Mouse (Mus musculus) hindbrain, postnatal 0 days (tissue): Measurements from ENCODE around the gene Esr1. TPM values are rescaled to one million over a fixed set of nuclear protein-coding genes. Genes with fewer than 3 reads are reported as not detected.

ENCODE experiments used
- ATAC-seq: fragments of 200-750 bp; cut with Nextera tagmentation; 2 replicates; pipeline ENCODE4 v1.8.0; 2017; ENCODE audit warnings: mild to moderate bottlenecking, moderate TSS enrichment, moderate library complexity
- DNase-seq: peaks from one replicate; pipeline ENCODE4 v3.0.0-alpha.2; 2015; ENCODE audit warnings: low spot score
- H3K27ac ChIP-seq: fragments of 300-500 bp; sonication (generic); 2 replicates; pipeline ENCODE4 v1.5.1; 2014; ENCODE audit warnings: mild to moderate bottlenecking
- H3K27me3 ChIP-seq: fragments of 300-500 bp; sonication (generic); 2 replicates; pipeline ENCODE4 v1.6.1; 2014; ENCODE audit warnings: low read length, mixed read lengths; ENCODE audit not compliant: insufficient read depth
- H3K36me3 ChIP-seq: fragments of 300-500 bp; sonication (generic); 2 replicates; pipeline ENCODE4 v1.6.1; 2014; ENCODE audit warnings: low read length, mixed read lengths; ENCODE audit not compliant: insufficient read depth
- H3K4me1 ChIP-seq: fragments of 300-500 bp; sonication (generic); 2 replicates; pipeline ENCODE4 v1.6.1; 2014; ENCODE audit warnings: antibody characterized with exemption, low read length, mixed read lengths; ENCODE audit not compliant: insufficient read depth
- H3K4me2 ChIP-seq: fragments of 300-500 bp; sonication (generic); 2 replicates; pipeline ENCODE4 v1.6.1; 2014; ENCODE audit warnings: low read depth, mild to moderate bottlenecking, low read length, moderate library complexity, mixed read lengths
- H3K4me3 ChIP-seq: fragments of 300-500 bp; sonication (generic); 2 replicates; pipeline ENCODE4 v1.5.1; 2014; ENCODE audit warnings: low read length
- H3K9ac ChIP-seq: fragments of 300-500 bp; sonication (generic); replicated peaks from 2 replicates; pipeline ENCODE4 v1.6.1; 2014; ENCODE audit warnings: mild to moderate bottlenecking, low read length, moderate library complexity, mixed read lengths
- H3K9me3 ChIP-seq: fragments of 300-500 bp; sonication (generic); 2 replicates; pipeline ENCODE4 v1.6.1; 2016; ENCODE audit warnings: low read length, mixed read lengths
- CTCF ChIP-seq: IDR thresholded peaks from 2 replicates; pipeline ENCODE4 v1.5.1; 2016; ENCODE audit warnings: antibody characterized with exemption, control low read depth, low read depth
- WGBS: fragments of 180-500 bp; shearing (Covaris S2); extraction: QIAGEN DNeasy Blood & Tissue Kit; methylation state at CpG from one replicate; pipeline ENCODE4 v1.1.7; 2014; 5-methylcytosine and 5-hydroxymethylcytosine counted together
- polyA plus RNA-seq: library from polyadenylated mRNA; unstranded; fragments of >200 nt; fragmentation: Nextera tagmentation; extraction: Ambion mirVana; gene quantifications from 2 replicates; pipeline ENCODE4 v1.2.1, GENCODE M21; 2015
- total RNA-seq: library from RNA; depleted of rRNA; stranded (reverse); fragments of >200 nt; gene quantifications from 2 replicates; pipeline ENCODE4 v1.2.3, GENCODE M21; 2014

Esr1 gene
- total and polyA plus RNA-seq, 2 experiments from 2014 or later = 0.58 to 0.63 TPM

DNA sequence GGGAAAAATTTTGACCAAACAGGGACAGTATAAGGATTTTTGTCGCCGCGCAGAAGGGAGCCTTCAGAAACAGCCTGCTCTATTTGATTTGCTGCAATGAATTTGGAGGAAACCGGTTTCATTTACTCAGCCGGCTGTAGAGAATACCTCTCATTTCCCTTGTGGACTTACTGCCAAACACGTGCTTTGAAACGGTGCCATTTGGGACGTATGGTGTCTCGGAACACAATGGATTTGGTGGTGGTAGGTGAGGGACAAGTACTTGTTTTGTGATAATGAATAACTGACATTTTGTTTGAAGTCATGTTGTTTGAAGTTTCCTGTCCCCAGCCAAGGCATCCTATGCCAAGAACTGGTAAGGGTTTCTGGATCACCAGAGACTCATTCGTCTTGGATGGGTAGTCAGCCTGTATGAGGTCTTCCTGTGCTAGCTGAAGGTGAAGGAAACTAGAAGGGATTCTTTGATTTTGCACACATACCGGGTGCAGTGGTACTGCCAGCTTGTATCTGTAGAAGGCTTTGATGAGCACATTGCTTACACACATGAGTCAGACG, 72.4 kb downstream of the Esr1 start:
- no peaks in the 10 kb centered on the region for H3K4me1 ChIP-seq
- no peak overlapping the region for H3K27ac ChIP-seq
- ATAC-seq (no peak), DNase-seq (no peak)
- no peak for TF ChIP-seq CTCF
- H3K9ac ChIP-seq = no peak overlapping the region
- H3K4me2 ChIP-seq = no peak overlapping the region
- H3K9me3 ChIP-seq = no peaks in the 10 kb centered on the region
- H3K36me3 ChIP-seq = no peaks in the 10 kb centered on the region
- no peaks in the 10 kb centered on the region for H3K27me3 ChIP-seq
- no peak overlapping the region for H3K4me3 ChIP-seq
- 91% methylated on average over 12 of the region's 12 CpGs for WGBS

DNA sequence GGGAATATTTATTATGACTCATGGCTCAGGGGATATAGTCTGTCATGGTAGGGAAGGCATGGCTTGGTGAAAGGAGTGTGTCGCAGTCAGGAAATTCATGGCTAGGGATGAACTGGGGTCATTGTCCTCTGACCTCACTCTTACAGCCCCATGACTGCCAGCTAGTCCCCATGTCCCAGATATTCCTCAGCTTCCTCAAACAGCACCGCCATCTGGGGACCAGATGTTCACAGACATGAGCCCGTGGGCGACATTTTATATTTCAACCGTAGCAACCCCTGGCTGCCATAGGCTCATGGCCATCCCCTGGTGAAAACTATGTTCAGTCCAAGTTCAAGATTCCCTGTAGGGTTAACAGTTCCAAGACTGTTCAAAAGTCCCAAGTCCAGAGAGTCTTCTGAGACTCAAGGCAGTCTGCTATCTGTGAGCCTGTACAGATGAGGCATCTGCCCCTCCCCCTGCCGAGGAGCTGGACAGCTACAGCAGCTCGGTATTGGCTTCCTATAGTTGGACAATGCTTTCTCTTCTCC, 83.0 kb downstream of the Esr1 start:
- WGBS = 86% methylated on average over 7 of the region's 7 CpGs
- ATAC-seq = no peak

DNA sequence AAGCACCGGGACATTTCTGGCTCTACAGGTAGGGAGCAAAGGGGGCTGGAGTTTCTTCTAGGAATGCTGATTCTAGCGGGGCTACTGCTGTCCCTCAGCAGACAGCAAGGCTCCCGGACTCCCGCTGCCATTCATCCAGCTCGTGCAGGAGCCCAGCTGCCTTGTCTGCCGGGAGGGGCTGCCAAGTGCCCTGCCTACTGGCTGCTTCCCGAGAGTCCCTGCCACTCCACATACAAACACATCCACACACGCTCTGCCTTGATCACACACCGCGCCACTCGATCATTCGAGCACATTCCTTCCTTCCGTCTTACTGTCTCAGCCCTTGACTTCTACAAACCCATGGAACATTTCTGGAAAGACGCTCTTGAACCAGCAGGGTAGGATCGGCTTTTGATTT, 98.5 kb downstream of the Esr1 start:
- DNase-seq (peak; percentile 70), ATAC-seq (peak; percentile 43)
- no peak overlapping the region for H3K27ac ChIP-seq
- H3K9ac ChIP-seq = no peak overlapping the region; the same call in 1 of the 2 replicates
- H3K36me3 ChIP-seq = no peaks in the 10 kb centered on the region
- TF ChIP-seq CTCF = no peak
- H3K27me3 ChIP-seq = peaks cover 4% of the 10 kb centered on the region; the same call in 1 of the 2 replicates
- no peaks in the 10 kb centered on the region; the same call in 1 of the 2 replicates for H3K4me1 ChIP-seq
- WGBS = 2% methylated on average over 15 of the region's 15 CpGs
- H3K4me2 ChIP-seq = peak overlapping the region; percentile 65
- no peaks in the 10 kb centered on the region for H3K9me3 ChIP-seq
- peak overlapping the region; percentile 31 for H3K4me3 ChIP-seq

More for the DNA sequence above, 83.0 kb downstream of the Esr1 start:
- no peak for DNase-seq
- Histone ChIP-seq H3K27me3 (no peaks in the 10 kb centered on the region), H3K9ac (no peak overlapping the region), H3K27ac (no peak overlapping the region), H3K4me2 (no peak overlapping the region), H3K4me3 (no peak overlapping the region), H3K36me3 (no peaks in the 10 kb centered on the region), H3K4me1 (no peaks in the 10 kb centered on the region), H3K9me3 (no peaks in the 10 kb centered on the region)
- TF ChIP-seq CTCF = no peak

DNA sequence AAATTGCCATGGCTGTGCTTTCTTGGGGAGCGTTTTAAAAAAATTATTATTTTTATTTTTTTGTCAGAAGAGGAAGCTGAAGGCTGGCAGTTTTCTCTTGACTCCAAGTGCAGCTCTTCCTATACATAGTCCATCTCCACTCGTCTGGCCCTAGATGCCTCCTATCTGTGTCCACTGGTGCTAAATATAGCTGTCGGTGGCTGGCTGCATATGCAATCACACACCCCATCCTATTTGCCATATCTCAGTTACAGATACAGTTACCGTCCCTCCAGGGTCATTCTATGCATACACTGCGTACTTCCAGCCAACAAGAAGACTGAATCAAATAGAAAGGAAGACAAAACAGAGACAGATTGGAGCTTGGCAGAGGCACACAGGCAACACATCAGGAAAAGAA, 100.0 kb downstream of the Esr1 start:
- Histone ChIP-seq H3K4me1 (no peaks in the 10 kb centered on the region; the same call in 1 of the 2 replicates), H3K4me2 (peak overlapping the region; percentile 96), H3K4me3 (no peak overlapping the region; the same call in 1 of the 2 replicates), H3K27ac (no peak overlapping the region), H3K9ac (no peak overlapping the region), H3K27me3 (peaks cover 4% of the 10 kb centered on the region; the same call in 1 of the 2 replicates), H3K36me3 (no peaks in the 10 kb centered on the region), H3K9me3 (no peaks in the 10 kb centered on the region)
- ATAC-seq (no peak), DNase-seq (no peak)
- no peak for TF ChIP-seq CTCF
- 49% methylated on average over 5 of the region's 5 CpGs for WGBS

DNA sequence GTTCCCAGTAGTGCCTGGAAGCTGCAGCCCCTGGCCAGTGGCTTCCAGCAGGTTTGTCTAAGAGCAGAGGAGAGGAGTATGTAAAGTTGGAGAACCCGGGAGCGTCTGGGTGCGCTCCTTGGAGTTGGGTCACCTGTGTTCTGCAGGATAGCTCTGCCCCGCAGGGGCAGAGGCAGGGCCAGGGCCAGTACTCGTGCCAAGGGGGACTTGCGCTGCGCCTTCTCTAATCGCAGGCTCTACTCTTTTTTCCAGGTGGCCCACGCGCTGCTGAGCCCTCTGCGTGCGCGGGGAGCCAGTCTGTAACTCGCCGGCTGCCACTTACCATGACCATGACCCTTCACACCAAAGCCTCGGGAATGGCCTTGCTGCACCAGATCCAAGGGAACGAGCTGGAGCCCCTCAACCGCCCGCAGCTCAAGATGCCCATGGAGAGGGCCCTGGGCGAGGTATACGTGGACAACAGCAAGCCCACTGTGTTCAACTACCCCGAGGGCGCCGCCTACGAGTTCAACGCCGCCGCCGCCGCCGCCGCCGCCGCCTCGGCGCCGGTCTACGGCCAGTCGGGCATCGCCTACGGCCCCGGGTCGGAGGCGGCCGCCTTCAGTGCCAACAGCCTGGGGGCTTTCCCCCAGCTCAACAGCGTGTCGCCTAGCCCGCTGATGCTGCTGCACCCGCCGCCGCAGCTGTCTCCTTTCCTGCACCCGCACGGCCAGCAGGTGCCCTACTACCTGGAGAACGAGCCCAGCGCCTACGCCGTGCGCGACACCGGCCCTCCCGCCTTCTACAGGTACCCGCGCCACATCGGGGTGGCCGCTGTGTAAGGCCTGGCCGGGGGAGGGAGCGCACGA, 100.9 kb downstream of the Esr1 start:
- WGBS = under 1% methylated on average over 66 of the region's 68 CpGs
- ATAC-seq (peak; percentile 75), DNase-seq (peak; percentile 46)
- TF ChIP-seq CTCF = peak; percentile 14; the same call in 1 of the 2 replicates
- peak overlapping the region; percentile 56 for H3K9ac ChIP-seq
- no peaks in the 10 kb centered on the region; the same call in 1 of the 2 replicates for H3K4me1 ChIP-seq
- H3K27ac ChIP-seq = no peak overlapping the region
- peak overlapping the region; percentile 96 for H3K4me2 ChIP-seq
- H3K36me3 ChIP-seq = no peaks in the 10 kb centered on the region
- H3K27me3 ChIP-seq = peaks cover 4% of the 10 kb centered on the region; the same call in 1 of the 2 replicates
- H3K9me3 ChIP-seq = no peaks in the 10 kb centered on the region
- peak overlapping the region; percentile 60 for H3K4me3 ChIP-seq

DNA sequence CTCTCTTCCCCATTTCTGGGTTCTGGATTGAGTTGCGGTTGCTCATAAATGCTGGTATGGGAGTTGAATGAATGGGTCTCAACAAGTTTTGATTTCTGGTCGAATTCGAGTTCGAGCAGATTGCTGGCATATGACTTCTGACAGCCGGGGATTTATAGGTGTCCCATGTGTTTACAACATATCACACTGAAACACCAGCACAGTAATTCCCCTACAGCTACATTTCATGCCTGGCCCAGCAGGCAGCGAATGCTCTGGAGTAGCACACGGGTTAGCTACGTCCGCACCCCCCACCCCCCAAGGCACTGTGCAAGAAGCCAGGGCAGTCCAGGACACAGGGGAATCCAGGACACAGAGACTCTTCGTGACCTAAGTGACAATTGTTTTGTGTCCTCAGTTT, 102.0 kb downstream of the Esr1 start:
- no peak overlapping the region for H3K9ac ChIP-seq
- no peaks in the 10 kb centered on the region for H3K36me3 ChIP-seq
- no peaks in the 10 kb centered on the region for H3K9me3 ChIP-seq
- H3K4me3 ChIP-seq = no peak overlapping the region
- H3K27me3 ChIP-seq = peaks cover 4% of the 10 kb centered on the region; the same call in 1 of the 2 replicates
- no peak for DNase-seq
- H3K4me2 ChIP-seq = no peak overlapping the region
- no peak for TF ChIP-seq CTCF
- H3K4me1 ChIP-seq = no peaks in the 10 kb centered on the region; the same call in 1 of the 2 replicates
- no peak overlapping the region for H3K27ac ChIP-seq
- WGBS = 74% methylated on average over 10 of the region's 10 CpGs
- ATAC-seq = no peak
